8 mouse cellular contexts compared by ENCODE assay signal in the genomic region with DNA sequence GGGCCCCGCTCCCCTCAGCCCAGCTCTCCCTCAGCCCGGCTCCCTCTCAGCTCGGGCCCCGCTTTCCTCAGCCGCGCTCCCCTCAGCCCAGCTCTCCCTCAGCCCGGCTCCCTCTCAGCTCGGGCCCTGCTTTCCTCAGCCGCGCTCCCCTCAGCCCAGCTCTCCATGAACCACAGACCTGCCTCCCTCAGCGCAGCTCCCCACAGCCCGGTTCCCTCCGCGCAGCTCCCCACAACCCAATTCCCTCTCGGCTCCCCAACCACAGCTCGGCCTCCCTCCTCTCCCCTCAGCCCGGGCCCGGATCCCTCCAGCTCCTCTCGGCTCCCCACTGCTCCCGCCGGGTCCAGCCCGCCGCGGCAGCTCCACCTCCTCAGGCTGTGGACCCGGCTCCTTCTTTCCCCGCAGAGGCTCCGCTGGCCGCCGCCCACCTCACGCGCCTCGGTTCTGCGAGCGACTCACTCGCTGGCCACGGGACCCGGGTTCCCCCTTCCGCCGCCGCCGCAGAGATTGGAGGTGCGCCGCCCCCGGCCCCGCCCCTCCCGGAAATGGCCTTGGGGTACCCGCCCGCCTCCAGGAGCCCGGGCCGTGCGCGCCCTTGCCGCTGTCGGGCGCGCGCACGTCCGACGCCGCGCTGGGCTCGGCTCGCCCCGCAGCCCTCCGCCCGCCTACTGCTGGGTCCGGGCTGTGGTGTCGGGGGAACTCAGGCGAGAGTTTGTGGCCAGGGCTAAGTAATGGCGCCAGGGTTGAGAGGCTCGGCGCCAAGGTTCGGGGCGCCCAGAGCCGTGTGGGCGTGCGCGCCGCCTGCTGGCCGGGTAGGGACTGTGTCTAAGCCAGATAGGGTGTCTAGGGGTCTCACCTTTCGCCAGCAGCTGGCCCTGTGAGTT. TPM values are rescaled to one million over a fixed set of nuclear protein-coding genes. Genes with fewer than 3 reads are reported as not detected.
DNase-seq lines count a peak whose midpoint lies in the region; ATAC-seq and TF ChIP-seq lines count a peak whose summit lies in the region.

A gene (minus strand): TSS at position 547 of the 884 bp plus-strand sequence.

- H3ac ChIP-seq in C2C12 (ENCODE audit: control insufficient read depth, insufficient read length, low read depth): peak within 1 kb of the TSS; percentile 97

- peak within 1 kb of the TSS; percentile 86 for H3K4me3 ChIP-seq in C2C12 (ENCODE audit: insufficient read depth, poor library complexity, severe bottlenecking)
- H3K4me3 ChIP-seq in heart, embryonic 13.5 days: peak within 1 kb of the TSS; percentile 90
- H3K4me3 ChIP-seq in liver, embryonic 12.5 days: peak within 1 kb of the TSS; percentile 81
- peak within 1 kb of the TSS; percentile 92 for H3K4me3 ChIP-seq in stomach, embryonic 15.5 days (replicated peaks)

- WGBS in heart, embryonic 13.5 days: under 1% methylated on average over 82 of the region's 82 CpGs
- WGBS in liver, embryonic 12.5 days (ENCODE audit: insufficient replicate concordance): under 1% methylated on average over 81 of the region's 82 CpGs
- WGBS in stomach, embryonic 15.5 days: under 1% methylated on average over 82 of the region's 82 CpGs

- DNase-seq in brain, embryonic 18.5 days (ENCODE audit: low read depth, low spot score): peak; percentile 84
- peak; percentile 98 for DNase-seq in kidney, postnatal 10 days
- peak; percentile 83 to 89 for DNase-seq in natural killer cell, adult 2 months (ENCODE audit: low spot score in 2 of 2)

- peaks cover 19% of the 10 kb centered on the region for H3K79me3 ChIP-seq in C2C12 (ENCODE audit: low read depth)

- no peaks in the 10 kb centered on the region for H3K9me3 ChIP-seq in heart, embryonic 13.5 days
- no peaks in the 10 kb centered on the region for H3K9me3 ChIP-seq in liver, embryonic 12.5 days (replicated peaks)
- no peaks in the 10 kb centered on the region for H3K9me3 ChIP-seq in stomach, embryonic 15.5 days

- ATAC-seq in erythroid progenitor cell, adult 5-6 weeks (replicated peaks; ENCODE audit: low FRiP score, poor library complexity, severe bottlenecking): peak; percentile 76
- ATAC-seq in heart, embryonic 13.5 days (ENCODE audit: extremely low read depth, insufficient number of reproducible peaks, low FRiP score, low TSS enrichment): peak; percentile 79
- peak; percentile 83 for ATAC-seq in liver, embryonic 12.5 days
- peak; percentile 87 for ATAC-seq in stomach, embryonic 15.5 days (ENCODE audit: insufficient read depth, low FRiP score, low read depth)

- H3K9ac ChIP-seq in heart, embryonic 13.5 days: peak within 1 kb of the TSS; percentile 98
- H3K9ac ChIP-seq in liver, embryonic 12.5 days: peak within 1 kb of the TSS; percentile 85
- peak within 1 kb of the TSS; percentile 92 for H3K9ac ChIP-seq in stomach, embryonic 15.5 days

- H3K27me3 ChIP-seq in C2C12 (ENCODE audit: control insufficient read depth, insufficient read depth, insufficient read length): no peaks in the 10 kb centered on the region
- no peaks in the 10 kb centered on the region for H3K27me3 ChIP-seq in heart, embryonic 13.5 days (replicated peaks)
- H3K27me3 ChIP-seq in liver, embryonic 12.5 days (replicated peaks): no peaks in the 10 kb centered on the region; the same call in 1 of the 2 replicates
- H3K27me3 ChIP-seq in stomach, embryonic 15.5 days (replicated peaks): no peaks in the 10 kb centered on the region

- peaks cover 21% of the 10 kb centered on the region for H3K4me1 ChIP-seq in heart, embryonic 13.5 days
- H3K4me1 ChIP-seq in liver, embryonic 12.5 days: peaks cover 58% of the 10 kb centered on the region
- H3K4me1 ChIP-seq in stomach, embryonic 15.5 days: peaks cover 7% of the 10 kb centered on the region; the same call in 1 of the 2 replicates

- no peaks in the 10 kb centered on the region for H3K36me3 ChIP-seq in C2C12 (ENCODE audit: control insufficient read depth, insufficient read depth)
- peaks cover 5% of the 10 kb centered on the region; the same call in 1 of the 2 replicates for H3K36me3 ChIP-seq in heart, embryonic 13.5 days
- no peaks in the 10 kb centered on the region for H3K36me3 ChIP-seq in liver, embryonic 12.5 days
- no peaks in the 10 kb centered on the region for H3K36me3 ChIP-seq in stomach, embryonic 15.5 days

- peaks cover 49% of the 10 kb centered on the region for H3K79me2 ChIP-seq in C2C12 (ENCODE audit: control insufficient read depth, insufficient read depth)

- H3K27ac ChIP-seq in heart, embryonic 13.5 days (replicated peaks): peak within 1 kb of the TSS; percentile 96
- peak within 1 kb of the TSS; percentile 87 for H3K27ac ChIP-seq in liver, embryonic 12.5 days
- peak within 1 kb of the TSS; percentile 97 for H3K27ac ChIP-seq in stomach, embryonic 15.5 days

- H3K4me2 ChIP-seq in heart, embryonic 13.5 days: peak within 1 kb of the TSS; percentile 99
- peak within 1 kb of the TSS; percentile 100 for H3K4me2 ChIP-seq in liver, embryonic 12.5 days
- peak within 1 kb of the TSS; percentile 98 for H3K4me2 ChIP-seq in stomach, embryonic 15.5 days

- peak; percentile 79 for TF ChIP-seq CTCF in C2C12 (IDR thresholded peaks at IDR 0.05; ENCODE audit: control insufficient read depth, insufficient read depth, insufficient read length)

TF ChIP-seq in C2C12, 6 proteins besides CTCF, POLR2A, EP300 and RAD21:
- TF ChIP-seq MAX (IDR thresholded peaks at IDR 0.05): peak; percentile 35
- TF ChIP-seq MYOD1 (IDR thresholded peaks at IDR 0.05; ENCODE audit: control insufficient read depth, insufficient read length, low read depth): no peak

RNA-seq across cellular contexts. Expression of the gene that starts here (rescaled TPM):
- 43.9 TPM for polyA plus RNA-seq in C2C12 (2012; fragmentation: generic; extraction: Trizol)
- total RNA-seq in erythroid progenitor cell, adult 5-6 weeks (2015; ENCODE audit: low replicate concordance): 23.9 and 33.9 TPM in 2 replicates
- 11.9 and 24.0 TPM in 2 replicates for total RNA-seq in erythroid progenitor cell, adult 5-6 weeks (2017; ENCODE audit: low replicate concordance)
- polyA plus RNA-seq in heart, embryonic 13.5 days (2015; fragmentation: Nextera tagmentation; extraction: Ambion mirVana): 26.7 and 29.1 TPM in 2 replicates
- polyA plus RNA-seq in liver, embryonic 12.5 days (2016; fragmentation: Nextera tagmentation; extraction: Ambion mirVana): 18.5 and 18.6 TPM in 2 replicates
- polyA plus RNA-seq in stomach, embryonic 15.5 days (2015; fragmentation: Nextera tagmentation; extraction: Ambion mirVana): 46.9 and 53.5 TPM in 2 replicates

Comparison
In these comparisons a context has a peak if more than half of its experiments do, and no peak if none do; other contexts are left out.
1. Peak in every context shown above with its lines: DNase-seq, ATAC-seq, H3K4me3 ChIP-seq and H3K27ac ChIP-seq.